Mouse (Mus musculus) heart, embryonic 13.5 days (tissue): ENCODE results near the gene Vps33b. TPM values are rescaled to one million over a fixed set of nuclear protein-coding genes. Genes with fewer than 3 reads are reported as not detected.

ENCODE experiments used
- ATAC-seq: fragments of 200-750 bp; cut with Nextera tagmentation; 2 replicates; pipeline ENCODE4 v1.8.0; 2017; ENCODE audit warnings: moderate TSS enrichment; ENCODE audit not compliant: insufficient number of reproducible peaks, low FRiP score, low TSS enrichment; ENCODE audit errors: extremely low read depth
- H3K27ac ChIP-seq: fragments of 300-500 bp; sonication (generic); replicated peaks from 2 replicates; pipeline ENCODE4 v1.5.1; 2015; ENCODE audit warnings: moderate library complexity, mild to moderate bottlenecking, inconsistent platforms
- H3K27me3 ChIP-seq: fragments of 300-500 bp; sonication (generic); replicated peaks from 2 replicates; pipeline ENCODE4 v1.6.1; 2015; ENCODE audit warnings: mild to moderate bottlenecking, inconsistent platforms
- H3K36me3 ChIP-seq: fragments of 300-500 bp; sonication (generic); 2 replicates; pipeline ENCODE4 v1.6.1; 2015; ENCODE audit warnings: mild to moderate bottlenecking, inconsistent platforms
- H3K4me1 ChIP-seq: fragments of 300-500 bp; sonication (generic); 2 replicates; pipeline ENCODE4 v1.6.1; 2015; ENCODE audit warnings: inconsistent platforms
- H3K4me2 ChIP-seq: fragments of 300-500 bp; sonication (generic); 2 replicates; pipeline ENCODE4 v1.6.1; 2015; ENCODE audit warnings: inconsistent platforms, mild to moderate bottlenecking, moderate library complexity
- H3K4me3 ChIP-seq: fragments of 300-500 bp; sonication (generic); 2 replicates; pipeline ENCODE4 v1.5.1; 2015; ENCODE audit warnings: moderate library complexity, mild to moderate bottlenecking, inconsistent platforms
- H3K9ac ChIP-seq: fragments of 300-500 bp; sonication (generic); 2 replicates; pipeline ENCODE4 v1.6.1; 2015; ENCODE audit warnings: inconsistent platforms, mild to moderate bottlenecking, moderate library complexity
- H3K9me3 ChIP-seq: fragments of 300-500 bp; sonication (generic); 2 replicates; pipeline ENCODE4 v1.6.1; 2016; ENCODE audit warnings: inconsistent platforms
- WGBS: fragments of 180-500 bp; shearing (Covaris S2); methylation state at CpG from one replicate; pipeline ENCODE4 v1.1.7; 2015; ENCODE audit warnings: mixed read lengths; 5-methylcytosine and 5-hydroxymethylcytosine counted together
- polyA plus RNA-seq: library from polyadenylated mRNA; unstranded; fragments of >200 nt; fragmentation: Nextera tagmentation; extraction: Ambion mirVana; gene quantifications from 2 replicates; pipeline ENCODE4 v1.2.1, GENCODE M21; 2015

Gene Vps33b
- polyA plus RNA-seq, 1 experiment from 2014 or later = 9.6 TPM

- 2% methylated on average over 11 of the region's 11 CpGs for WGBS
- ATAC-seq = peak; percentile 21; the same call in 1 of the 2 replicates
- H3K27me3 ChIP-seq = no peaks in the 10 kb centered on the region
- H3K9me3 ChIP-seq = no peaks in the 10 kb centered on the region
- peaks cover 46% of the 10 kb centered on the region for H3K4me1 ChIP-seq
- peak within 1 kb of the TSS; percentile 72 for H3K4me3 ChIP-seq
- peak within 1 kb of the TSS; percentile 93 for H3K4me2 ChIP-seq
- peak within 1 kb of the TSS; percentile 88 for H3K9ac ChIP-seq
- H3K36me3 ChIP-seq = peaks cover 26% of the 10 kb centered on the region
- H3K27ac ChIP-seq = peak within 1 kb of the TSS; percentile 93
Observed at GRCm38 (mm10) chr7:80340793-80341192, 71.3 kb downstream of the Vps33b start, which contains the start of gene Unc45a. TSS of gene Unc45a (minus strand) at chr7:80341005.

Other genes with a start within 250 kb of the Vps33b start
- 11.6 and 12.1 TPM in 2 replicates for gene Zfp710, start 244.8 kb upstream of the Vps33b start, polyA plus RNA-seq
- gene Idh2, start 154.3 kb upstream of the Vps33b start, polyA plus RNA-seq = 1,911 and 2,152 TPM in 2 replicates
- gene Sema4b, start 82.8 kb upstream of the Vps33b start, polyA plus RNA-seq = 9.9 and 11.3 TPM in 2 replicates
- 54.2 and 57.9 TPM in 2 replicates for gene Cib1, start 36.8 kb upstream of the Vps33b start, polyA plus RNA-seq
- 3.3 and 3.7 TPM in 2 replicates for gene Gdpgp1, start 36.8 kb upstream of the Vps33b start, polyA plus RNA-seq
- gene Ttll13, start 23.3 kb upstream of the Vps33b start, polyA plus RNA-seq = 0.62 and 0.82 TPM in 2 replicates
- gene Ngrn, start 8.4 kb upstream of the Vps33b start, polyA plus RNA-seq = 37.0 and 37.9 TPM in 2 replicates
- 121 and 133 TPM in 2 replicates for gene Prc1, start 24.8 kb downstream of the Vps33b start, polyA plus RNA-seq
- gene Rccd1, start 54.8 kb downstream of the Vps33b start, polyA plus RNA-seq = 7.3 and 7.8 TPM in 2 replicates
- gene Unc45a, start 71.4 kb downstream of the Vps33b start, polyA plus RNA-seq = 18.2 and 20.1 TPM in 2 replicates
- 14.5 and 16.5 TPM in 2 replicates for gene Hddc3, start 73.5 kb downstream of the Vps33b start, polyA plus RNA-seq
- 15.0 and 19.3 TPM in 2 replicates for gene Man2a2, start 101.7 kb downstream of the Vps33b start, polyA plus RNA-seq
- 10.7 and 10.8 TPM in 2 replicates for gene Fes, start 118.3 kb downstream of the Vps33b start, polyA plus RNA-seq
- gene Furin, start 135.8 kb downstream of the Vps33b start, polyA plus RNA-seq = 14.2 and 14.8 TPM in 2 replicates